Mouse (Mus musculus): ENCODE measurements around the gene Gm28729.

The Gm28729 gene

DNA sequence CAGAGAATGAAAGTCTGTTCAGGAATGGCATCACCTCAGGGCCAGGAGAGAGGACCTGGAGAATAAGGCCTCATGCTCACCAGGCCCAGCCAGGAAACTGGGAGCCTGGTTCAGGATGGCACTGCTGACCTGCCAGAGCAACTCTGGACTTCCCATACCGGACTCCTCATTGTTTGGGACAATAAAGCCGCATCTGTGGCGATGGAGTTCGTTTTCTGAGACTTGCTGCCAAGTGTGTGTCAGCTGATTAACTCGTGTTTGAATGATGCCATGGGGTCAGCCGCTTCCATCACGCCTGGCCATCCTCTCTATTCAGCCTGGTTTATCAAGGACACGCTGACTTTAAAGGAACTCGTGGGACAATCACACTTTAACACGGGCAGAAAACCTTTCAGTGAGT lies 61.4 kb downstream of the Gm28729 start:
- ATAC-seq (ENCODE audit: low TSS enrichment) = peak; percentile 67

DNA sequence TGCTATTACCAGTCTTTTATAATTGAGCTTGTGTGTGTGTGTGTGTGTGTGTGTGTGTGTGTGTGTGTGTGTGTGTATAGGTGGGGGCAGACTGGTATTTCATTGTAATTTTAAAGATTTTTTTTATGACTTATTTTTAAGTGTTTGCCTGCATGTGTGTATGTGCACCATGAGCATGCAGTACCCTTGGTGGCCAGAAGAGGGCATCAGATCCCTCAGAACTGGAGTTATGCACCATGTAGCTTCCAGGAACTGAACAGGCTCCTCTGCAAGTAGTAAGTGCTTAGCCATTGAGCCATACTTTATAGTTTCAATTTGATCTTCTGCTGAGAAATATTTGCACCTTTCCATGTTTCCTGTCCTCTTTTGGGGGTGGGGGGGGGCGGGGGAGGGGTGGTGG lies 63.5 kb downstream of the Gm28729 start:
- no peak for ATAC-seq (ENCODE audit: low TSS enrichment)

DNA sequence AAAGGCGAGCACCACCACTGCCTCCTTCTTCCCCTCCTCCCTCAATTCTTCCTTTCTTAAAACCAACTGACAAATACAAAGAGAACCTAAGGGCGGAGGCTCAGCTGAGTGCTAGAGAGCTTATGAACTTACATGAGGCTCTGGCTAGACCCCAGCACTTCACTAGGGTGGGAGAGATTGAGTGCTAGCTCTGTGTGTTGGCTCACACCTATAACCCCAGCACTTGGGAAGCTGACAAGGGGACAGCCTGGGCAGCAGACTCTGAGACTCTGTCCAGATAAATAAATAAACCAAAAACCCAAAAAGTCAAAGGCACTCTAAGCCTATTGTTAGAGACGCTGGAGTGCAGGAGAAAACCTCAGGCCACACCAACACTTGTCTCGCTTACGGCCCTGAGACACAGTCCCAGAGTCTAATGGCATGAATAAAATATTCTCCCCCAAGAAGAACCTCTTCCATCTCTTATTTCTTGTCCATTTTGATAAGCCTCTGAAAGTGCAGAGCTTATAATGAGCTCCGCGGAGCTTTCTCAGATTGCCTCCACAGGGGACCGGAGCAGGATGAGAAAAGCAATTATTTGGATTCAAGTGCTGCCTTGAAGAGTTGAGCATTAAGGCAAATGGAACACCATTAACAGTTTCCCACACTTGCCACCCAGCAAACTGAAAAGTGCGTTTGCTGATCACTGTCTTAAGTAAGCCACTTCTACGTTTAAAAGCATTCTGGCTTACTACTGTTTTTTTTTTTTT lies 64.8 kb downstream of the Gm28729 start:
- ATAC-seq (ENCODE audit: low TSS enrichment) = no peak

DNA sequence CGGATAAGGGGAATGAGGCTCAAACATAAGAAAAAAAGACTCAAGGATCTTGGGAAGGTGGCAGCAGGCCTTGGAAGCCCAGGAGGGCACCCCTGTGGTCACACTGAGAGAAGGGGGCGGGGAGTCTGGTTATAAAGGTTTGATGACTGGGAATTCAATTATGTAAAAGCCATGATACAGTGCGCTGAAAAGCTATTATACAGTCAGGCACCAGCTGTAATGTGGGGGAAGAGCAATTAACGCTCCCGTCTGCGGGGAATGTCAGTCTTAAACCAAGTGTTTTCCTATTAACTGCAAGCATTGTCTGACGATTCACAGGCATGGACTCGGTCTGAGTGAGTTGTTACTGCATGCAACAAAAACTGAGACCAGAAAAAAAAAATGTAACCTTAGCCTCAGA lies 69.4 kb downstream of the Gm28729 start:
- ATAC-seq (ENCODE audit: low TSS enrichment) = no peak

DNA sequence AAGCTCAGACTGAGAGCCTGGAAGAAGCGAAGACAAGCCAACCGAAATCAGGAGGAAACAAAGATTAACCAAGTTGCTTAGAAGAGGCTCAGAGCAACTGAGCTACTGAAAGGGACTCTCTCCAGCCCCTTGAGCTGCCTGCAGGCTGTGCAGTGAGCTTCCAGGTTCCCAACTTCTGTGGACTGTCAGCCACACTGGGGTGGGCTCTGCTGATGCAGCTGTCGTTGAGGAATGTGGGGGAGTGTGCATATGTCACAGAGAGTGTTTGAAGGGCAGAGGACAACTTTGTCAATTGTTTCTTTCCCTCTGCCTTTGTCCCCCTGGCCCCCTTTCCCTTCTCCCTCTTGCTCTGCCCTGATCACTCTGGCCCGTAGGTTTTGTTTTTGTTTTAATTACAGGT lies 72.1 kb downstream of the Gm28729 start:
- no peak for ATAC-seq (ENCODE audit: low TSS enrichment)

DNA sequence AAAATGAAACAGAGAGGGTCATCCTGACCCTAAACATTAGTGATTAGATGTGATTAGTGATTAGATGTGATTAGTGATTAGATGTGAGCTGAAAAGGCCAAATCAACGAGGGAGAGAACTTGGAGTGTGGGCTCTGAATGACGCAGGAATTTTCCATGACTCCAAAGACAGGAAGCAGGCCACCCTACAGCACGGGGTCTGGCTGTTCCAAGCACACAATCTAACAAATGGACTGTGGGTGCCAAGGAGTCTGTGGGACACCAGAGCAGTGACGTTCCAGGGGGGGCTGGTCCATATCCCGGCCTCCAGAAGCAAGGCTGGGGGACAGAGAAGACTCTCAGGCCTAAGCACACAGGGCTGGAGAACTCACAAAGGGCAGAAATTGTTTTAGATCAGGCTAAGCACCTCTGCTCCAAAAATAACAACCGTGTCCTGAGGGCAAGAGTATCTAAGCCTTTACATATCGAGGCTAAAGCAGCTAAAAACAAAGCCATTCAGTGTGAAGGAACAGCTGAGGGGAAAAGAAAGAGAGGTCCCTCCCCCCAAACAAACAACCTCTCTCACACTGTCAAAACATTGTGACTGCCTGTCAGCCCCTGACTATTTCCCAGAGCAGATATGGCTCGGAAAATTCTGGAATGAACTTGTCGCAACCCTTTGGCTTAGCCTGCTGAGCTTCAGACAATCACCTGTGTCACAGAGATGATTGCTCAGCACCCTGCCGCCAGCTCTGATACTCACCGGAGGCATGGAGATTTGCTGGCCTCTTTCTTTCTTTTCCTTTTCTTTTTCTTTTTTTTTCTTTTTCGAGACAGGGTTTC lies 74.0 kb downstream of the Gm28729 start:
- no peak for ATAC-seq (ENCODE audit: low TSS enrichment)

DNA sequence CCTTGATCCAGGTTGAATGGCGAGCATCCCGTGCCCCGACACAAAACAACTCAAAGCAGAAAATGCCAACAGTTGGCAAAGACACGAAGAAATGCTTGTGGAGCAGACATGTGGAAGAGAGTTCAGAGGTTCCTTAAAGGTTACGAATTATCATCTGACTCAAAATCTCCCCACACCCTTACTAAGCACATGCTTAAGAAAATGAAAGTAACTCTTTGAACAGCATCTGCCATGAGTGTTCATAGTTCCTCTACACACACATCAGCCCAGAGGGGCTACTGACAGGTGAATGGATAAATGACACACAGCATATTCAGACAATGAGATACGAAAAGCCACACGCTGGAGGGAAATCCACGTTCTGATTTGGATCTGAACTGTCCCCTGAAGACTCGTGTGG lies 75.5 kb downstream of the Gm28729 start:
- no peak for ATAC-seq (ENCODE audit: low TSS enrichment)

DNA sequence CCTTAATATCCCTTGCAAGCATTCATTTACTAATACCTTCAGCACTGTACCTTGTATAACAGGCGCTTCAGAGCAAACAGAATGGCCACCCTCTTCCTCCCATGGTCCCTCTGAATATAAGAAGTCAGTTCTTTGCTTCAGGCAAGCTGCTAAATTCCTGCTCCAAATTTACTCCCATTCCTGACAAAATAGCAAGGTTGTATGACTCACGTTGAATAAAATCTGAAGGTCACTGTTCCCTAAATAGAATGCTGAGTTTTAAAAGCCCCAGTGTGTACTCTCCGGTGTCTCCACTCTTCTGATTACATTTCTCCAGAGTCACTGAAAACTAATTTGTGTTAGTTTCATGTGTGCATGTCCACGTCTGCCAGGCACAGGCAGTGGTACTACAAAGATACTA lies 79.7 kb downstream of the Gm28729 start:
- ATAC-seq (ENCODE audit: low TSS enrichment) = peak; percentile 50; the same call in 1 of the 2 replicates

DNA sequence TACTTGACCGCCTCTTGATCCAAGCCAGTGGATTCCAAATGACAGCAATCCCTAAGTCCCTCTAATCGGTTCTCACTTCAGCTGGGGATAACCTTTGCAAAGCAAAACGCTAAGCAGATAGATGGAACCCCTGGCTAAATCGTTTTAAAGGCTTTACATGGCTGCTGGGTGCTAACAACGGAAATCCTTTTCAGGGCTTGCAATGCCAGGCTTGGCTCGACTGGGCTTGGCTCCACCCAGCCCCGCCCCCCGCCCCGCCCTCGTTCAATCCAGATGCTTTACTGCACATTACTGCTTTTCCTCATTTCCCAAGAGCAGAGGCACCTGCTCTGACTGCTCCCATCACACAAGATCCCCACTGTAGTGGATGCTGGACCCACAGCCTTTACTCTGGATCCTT lies 83.0 kb downstream of the Gm28729 start:
- ATAC-seq (ENCODE audit: low TSS enrichment) = no peak

DNA sequence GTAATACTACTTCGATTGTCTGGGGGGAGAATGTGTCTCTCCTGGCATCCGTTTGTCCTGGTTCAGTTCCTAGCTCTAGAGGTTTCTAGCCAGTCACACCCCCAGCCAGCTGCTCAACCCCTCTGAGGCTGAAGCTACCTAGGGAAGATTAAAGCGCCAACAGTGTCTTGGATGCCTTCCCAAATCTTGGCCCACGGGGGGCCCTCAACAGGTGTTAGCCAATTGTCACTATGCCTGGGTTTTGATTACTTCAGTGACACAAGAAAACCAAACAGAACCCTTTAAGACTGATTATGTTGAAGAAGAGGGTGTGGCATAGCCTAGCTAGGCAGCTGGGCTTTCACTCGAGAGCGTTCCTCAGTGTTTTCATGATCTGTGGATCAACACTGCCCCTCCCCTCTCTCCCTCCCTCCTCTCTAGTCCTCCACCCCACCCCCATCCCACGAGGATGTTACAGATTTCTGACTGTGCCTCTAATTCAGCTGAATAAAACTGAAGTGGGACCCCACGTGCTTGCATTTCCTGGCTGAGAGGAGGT lies 86.7 kb downstream of the Gm28729 start:
- ATAC-seq (ENCODE audit: low TSS enrichment) = peak; percentile 24; the same call in 1 of the 2 replicates

DNA sequence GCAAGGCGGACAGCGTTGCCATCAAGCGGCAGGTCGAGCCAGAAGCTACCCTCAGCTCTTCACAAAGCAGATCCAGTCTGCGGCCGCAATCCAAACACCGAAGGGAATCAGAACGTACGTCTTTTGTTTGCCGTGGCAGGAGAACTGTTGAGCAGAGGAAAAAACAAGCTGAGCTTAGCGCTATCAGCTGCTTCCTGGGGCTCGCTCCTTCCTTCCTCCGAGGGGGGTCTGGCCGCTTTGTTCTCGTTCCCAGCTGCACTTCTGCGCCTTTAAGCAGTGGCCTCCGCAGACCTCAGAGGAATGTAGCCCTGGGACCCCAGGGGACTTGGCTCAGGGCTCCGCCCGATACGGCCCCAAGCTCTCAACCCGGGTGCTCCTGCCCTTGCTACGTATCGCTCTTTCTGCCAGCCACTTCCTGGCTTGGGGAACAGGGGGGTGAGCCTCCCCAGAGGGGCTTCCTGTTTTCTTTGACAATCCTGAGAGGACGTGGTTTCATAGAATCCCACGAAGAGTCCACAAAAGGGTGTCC lies 87.2 kb downstream of the Gm28729 start:
- peak; percentile 51 for ATAC-seq (ENCODE audit: low TSS enrichment)

DNA sequence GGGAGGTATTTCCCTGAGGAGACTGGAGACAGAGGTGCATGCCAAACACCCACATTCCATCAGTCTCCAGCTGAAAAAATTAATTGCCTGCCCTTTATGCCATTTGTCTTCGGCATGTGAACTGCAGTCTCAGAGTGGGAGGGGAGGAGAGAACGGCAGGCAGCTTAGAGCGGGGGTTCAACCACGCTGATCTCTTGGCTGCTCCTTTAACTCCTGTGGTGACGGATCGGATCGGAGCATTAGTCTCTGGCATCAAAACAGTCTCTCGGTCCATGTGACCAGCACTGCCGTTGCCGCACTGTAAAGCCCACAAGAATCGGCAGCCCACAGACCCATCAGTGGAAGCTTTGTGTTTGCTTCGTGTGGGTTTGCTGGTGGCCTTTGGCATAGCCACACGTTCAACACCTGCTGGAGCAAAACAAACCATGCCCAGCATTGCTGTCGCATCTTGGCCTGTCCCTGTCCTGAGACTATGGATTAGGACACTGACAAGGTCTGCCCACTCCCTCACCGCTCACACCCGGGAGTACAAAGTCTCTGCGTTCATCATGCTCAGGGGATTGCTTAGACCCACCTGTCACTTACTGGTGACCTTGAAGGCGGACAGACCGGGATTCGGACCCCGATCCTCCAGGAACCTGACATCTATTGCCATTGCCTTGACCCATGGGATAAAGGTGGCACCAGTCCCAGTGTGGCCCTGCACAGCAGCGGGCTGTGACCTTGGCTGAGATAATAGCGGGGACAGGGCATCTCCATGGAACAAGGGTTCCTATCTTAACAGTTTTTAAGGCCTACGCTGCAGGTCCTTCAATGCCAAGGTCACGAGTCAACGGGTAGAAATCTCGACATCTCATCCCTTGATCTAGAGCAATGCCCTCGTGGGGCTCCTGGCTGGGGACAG lies 87.9 kb downstream of the Gm28729 start:
- ATAC-seq (ENCODE audit: low TSS enrichment) = no peak
